Mouse (Mus musculus): ENCODE results near the gene Hist1h3f.
A peak's percentile ranks its signal among the peaks of the same experiment; 100 is the strongest.

Hist1h3f gene

GRCm38 (mm10) chr13:23543965-23544786 lies at the start of gene Hist1h3f:
Gene Hist1h3f, plus strand, starts transcription at chr13:23544052.
- peak; percentile 88 for DNase-seq

GRCm38 (mm10) chr13:23495526-23495925 lies 48.3 kb upstream of the Hist1h3f start:
- DNase-seq, result no peak

- no peak for DNase-seq
Observed at GRCm38 (mm10) chr13:23497656-23498321, 46.1 kb upstream of the Hist1h3f start.

- DNase-seq, result no peak
Observed at GRCm38 (mm10) chr13:23498653-23499052, 45.2 kb upstream of the Hist1h3f start.

GRCm38 (mm10) chr13:23499943-23500342 lies 43.9 kb upstream of the Hist1h3f start:
- no peak for DNase-seq

- peak; percentile 26 for DNase-seq
Observed at GRCm38 (mm10) chr13:23500424-23501200, 43.2 kb upstream of the Hist1h3f start.

GRCm38 (mm10) chr13:23501511-23501910 lies 42.3 kb upstream of the Hist1h3f start:
- DNase-seq, result no peak

GRCm38 (mm10) chr13:23502031-23502567 lies 41.8 kb upstream of the Hist1h3f start:
- DNase-seq, result no peak

GRCm38 (mm10) chr13:23502916-23503315 lies 40.9 kb upstream of the Hist1h3f start:
- no peak for DNase-seq

GRCm38 (mm10) chr13:23503797-23504196 lies 40.1 kb upstream of the Hist1h3f start:
- DNase-seq, result no peak

- DNase-seq, result no peak
Observed at GRCm38 (mm10) chr13:23505662-23506345, 38.0 kb upstream of the Hist1h3f start.

- DNase-seq, result no peak
Observed at GRCm38 (mm10) chr13:23506351-23506750, 37.5 kb upstream of the Hist1h3f start.

- no peak for DNase-seq
Observed at GRCm38 (mm10) chr13:23506819-23507515, 36.9 kb upstream of the Hist1h3f start.

- DNase-seq, result no peak
Observed at GRCm38 (mm10) chr13:23510127-23510526, 33.7 kb upstream of the Hist1h3f start.

GRCm38 (mm10) chr13:23513517-23513916 lies 30.3 kb upstream of the Hist1h3f start:
- DNase-seq, result no peak

GRCm38 (mm10) chr13:23515281-23515680 lies 28.6 kb upstream of the Hist1h3f start:
- DNase-seq, result no peak

GRCm38 (mm10) chr13:23515826-23516620 lies 27.8 kb upstream of the Hist1h3f start:
- no peak for DNase-seq

GRCm38 (mm10) chr13:23516822-23517602 lies 26.8 kb upstream of the Hist1h3f start:
- peak; percentile 87 for DNase-seq

GRCm38 (mm10) chr13:23517603-23518294 lies 26.1 kb upstream of the Hist1h3f start:
- DNase-seq, result peak; percentile 92

- no peak for DNase-seq
Observed at GRCm38 (mm10) chr13:23518295-23518603, 25.6 kb upstream of the Hist1h3f start.

Measured in kidney, postnatal 14 days (tissue).